Mouse (Mus musculus): ENCODE measurements at regions not wholly inside any gene's neighbourhood (a gene's known extent, or its start where the extent isn't known, plus 50 kb on each side); places are given as distances from the start of the nearest gene placed in this dataset.
"Not testable (repeated sequence)": the region's sequence is repeated elsewhere in the genome, so short reads cannot be mapped to it uniquely, and the experiment has no call there.

DNA sequence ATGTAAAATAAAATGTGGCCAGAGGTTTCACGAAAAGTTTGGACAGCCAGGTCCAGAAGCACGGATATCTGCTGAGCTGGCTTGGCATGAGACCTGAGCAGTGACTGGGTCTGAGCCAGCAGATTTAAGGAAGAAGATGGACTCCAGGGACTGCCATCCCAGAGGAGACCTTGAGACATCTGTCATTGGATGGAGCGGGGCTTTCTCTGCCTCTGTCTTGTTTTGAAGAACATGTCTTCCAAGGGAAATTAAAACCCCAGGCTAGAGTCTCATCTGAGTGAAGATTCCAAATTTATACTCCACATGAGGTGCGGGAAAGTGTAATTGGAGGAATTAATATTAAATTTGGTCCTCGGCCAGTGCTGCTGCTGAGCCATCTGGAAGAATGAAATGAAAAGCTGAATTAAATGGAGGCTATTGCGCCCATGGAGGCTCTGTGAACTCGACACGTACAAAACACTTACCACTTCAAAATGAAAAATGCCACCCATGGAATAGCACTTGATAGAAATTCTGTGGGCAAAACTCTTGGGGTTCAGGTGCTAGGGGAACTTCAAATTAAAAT, 129.8 kb upstream of the Adcy2 start:
- no peak for DNase-seq

DNA sequence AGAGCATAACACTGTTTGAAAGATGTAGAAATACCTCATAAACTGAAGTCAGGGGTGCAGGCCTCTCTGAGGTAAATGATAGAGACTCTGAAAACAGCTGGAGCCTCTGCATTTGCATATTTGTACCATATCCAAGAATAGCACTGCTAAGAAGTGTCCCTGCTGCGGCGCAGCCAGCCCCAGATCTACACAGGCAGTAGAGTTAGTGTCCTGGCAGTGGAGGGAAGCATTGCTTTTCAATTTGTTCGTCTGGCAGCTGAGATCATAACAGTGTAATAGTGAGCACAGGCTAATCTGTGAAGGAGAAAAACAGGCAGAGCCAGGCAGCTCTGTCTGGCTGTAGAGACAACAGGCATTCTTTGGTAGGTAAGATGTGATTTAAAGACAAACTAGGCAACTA, 128.2 kb upstream of the Adcy2 start:
- no peak for DNase-seq

DNA sequence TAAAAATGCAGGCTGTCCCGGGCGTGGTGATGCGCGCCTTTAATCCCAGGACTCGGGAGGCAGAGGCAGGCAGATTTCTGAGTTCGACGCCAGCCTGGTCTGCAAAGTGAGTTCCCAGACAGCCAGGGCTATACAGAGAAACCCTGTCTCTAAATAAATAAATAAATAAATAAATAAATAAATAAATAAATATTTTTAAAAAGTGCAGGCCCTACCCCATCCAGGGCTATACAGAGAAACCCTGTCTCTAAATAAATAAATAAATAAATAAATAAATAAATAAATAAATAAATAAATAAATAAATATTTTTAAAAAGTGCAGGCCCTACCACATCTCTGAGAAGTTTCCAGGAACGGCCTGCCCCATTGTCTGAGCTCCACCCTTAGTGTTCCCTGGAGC, 119.4 kb upstream of the Adcy2 start:
- not testable (repeated sequence) for DNase-seq

DNA sequence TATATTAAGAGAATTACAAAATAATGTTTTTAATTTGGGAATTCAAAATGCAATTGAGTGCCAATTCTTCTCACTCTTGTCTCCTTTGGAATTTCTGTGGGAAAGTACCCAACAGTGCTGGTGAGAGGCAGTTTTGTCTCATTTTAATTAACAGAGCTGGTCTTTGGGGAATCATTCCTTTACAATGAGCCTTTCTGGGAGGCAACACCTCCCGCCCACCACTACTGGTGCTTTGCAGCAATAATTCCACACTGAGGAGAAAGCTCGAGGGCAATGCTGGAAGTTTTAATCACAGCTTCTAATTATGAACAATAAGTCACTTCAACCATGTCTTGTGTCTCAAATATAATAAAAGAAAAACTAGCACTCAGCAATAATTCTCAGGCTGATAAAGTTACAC, 109.8 kb upstream of the Adcy2 start:
- no peak for DNase-seq

DNA sequence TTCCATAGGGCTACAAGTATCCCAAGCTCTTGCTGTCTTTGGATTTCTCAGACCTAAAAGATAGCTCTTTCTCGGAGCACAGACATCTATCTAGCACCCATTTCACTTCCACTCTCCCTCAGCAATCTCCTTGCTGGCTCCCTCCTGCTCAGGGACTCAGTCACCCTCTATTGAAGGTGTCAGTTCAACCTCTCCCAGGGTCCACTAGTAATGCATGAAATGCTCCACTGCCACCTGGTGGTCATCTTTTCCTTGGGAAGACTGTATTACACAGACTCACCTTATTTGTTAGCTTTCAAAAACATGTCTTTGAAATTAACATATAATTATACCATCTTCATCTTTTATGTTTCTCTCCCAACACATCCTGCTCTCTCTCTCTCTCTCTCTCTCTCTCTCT, 87.3 kb upstream of the Adcy2 start:
- peak in 1 of 2 experiments; percentile 1 for DNase-seq

DNA sequence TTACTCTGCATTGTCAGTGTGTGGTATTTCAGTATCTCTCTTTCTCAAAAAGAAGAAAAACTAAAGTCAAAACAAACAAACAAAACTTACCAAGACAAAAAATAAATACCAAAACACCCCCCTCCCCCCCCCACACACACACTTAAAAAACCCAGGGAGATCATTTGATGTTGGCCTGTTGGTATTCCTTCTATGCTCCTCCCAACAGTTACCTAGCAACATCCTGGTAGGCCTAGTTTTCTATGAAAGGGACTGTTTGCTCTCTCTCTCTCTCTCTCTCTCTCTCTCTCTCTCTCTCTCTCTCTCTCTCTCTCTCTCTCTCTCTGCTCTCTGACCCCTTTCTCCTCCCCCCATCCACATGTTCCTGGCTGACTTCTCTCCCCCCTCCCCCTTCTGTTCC, 71.0 kb upstream of the Adcy2 start:
- no peak for DNase-seq

DNA sequence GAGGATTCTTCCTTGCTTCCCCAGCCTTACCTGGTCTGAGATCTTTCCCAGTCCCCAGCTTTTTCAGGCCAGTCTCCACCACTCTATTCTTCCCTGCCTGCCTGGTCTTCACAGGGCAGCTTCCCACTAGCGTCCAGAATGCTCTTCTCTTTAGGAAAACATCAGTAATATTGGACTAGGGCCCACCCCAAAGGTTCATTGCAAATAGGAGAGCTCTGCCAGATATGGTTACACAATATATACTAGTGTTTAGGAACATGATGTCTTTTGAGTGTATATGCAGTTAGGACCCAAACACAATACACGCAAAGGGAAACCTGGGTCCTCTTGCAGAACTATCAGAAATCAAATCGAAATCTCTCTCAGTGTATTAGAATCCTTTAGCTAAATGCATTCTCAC, 70.5 kb upstream of the Adcy2 start:
- no peak for DNase-seq

DNA sequence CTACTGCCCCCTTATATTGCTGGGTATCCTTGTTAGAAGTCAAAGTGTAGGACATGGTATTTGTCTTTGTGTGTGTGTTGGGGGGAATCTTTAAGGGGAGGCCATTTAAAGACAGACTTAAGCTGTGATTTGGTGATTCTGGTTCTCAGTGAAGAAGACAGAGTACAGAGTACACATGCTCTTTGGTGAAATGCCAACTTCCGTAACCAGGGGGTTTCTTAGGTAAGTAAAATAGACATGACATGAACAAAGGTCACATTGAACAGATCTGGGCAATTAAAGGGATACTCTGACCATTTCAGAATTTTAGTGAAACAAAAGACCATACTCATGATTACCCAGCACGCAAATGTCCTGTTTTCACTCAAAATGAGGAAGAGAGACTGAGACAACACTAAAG, 67.3 kb upstream of the Adcy2 start:
- no peak for DNase-seq

DNA sequence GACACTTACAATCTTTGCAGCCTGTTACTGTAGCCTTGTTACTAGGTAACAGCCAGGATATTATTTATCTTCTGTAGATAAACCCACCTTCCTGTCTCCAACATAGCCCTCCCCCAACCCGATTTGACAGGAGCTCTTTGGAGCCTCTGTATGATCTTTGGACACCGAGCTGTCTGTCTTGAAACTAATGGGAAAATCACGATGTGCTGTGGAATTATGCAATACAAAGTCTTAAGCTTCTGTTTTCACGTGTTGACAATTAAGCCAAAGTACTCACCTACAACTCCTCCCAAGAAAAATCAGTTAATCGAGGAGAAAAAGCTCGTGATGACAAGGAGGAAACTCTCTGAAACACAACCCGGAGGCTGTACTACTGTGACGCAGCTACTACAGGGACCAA, 65.9 kb upstream of the Adcy2 start:
- DNase-seq = no peak

DNA sequence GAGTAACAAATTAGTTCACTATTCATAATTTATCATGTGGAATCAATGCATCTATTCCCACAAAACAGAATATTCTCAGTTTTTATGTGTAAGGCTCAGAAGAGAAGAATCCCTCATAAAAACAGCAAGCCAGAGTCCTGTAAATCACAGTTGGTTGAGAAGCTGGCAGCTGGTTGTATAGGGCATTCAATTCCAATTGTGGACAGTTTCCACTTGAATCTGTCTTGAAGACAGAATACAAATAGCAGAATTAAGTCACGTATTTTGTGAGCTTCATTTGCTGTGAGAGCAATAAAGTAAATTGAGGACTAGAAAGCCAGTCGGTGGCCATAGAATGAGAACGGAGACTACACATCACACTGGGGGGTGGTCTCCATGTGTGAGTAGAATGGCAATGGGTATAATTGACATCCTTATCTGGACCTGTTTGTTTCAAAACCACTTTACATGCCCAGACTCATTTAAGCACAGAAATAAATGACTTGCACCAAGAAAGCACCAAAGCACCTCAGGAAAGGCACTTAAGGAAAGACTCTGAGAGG, 63.4 kb upstream of the Adcy2 start:
- DNase-seq = no peak

DNA sequence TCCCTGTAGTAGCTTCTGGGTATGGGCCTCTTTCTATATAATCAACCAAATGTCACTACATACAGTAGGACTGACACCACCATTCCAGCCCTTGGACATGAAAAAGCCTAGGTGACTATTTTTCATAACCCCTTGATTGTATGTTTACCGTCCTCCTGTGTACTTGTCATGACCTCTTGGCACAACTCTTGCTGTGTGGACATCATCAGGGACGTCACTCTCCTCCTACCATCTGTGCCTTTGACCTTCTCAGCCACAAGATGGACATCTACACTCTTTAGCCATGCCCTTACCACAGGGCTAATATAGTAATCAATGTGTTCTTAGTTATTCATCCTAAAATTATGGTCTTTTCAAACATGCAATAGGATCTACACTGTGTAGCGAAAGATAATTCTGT, 62.1 kb upstream of the Adcy2 start:
- no peak for DNase-seq

Measured in spleen, adult 18-20 months (tissue).